Mouse (Mus musculus) intestine, embryonic 14.5 days (tissue): ENCODE results near the gene 4921517D22Rik. TPM values are rescaled to one million over a fixed set of nuclear protein-coding genes. Genes with fewer than 3 reads are reported as not detected.

Experiments used
- ATAC-seq: fragments of 200-750 bp; cut with Nextera tagmentation; replicated peaks from 2 replicates; pipeline ENCODE4 v1.8.0; 2017; ENCODE audit warnings: low read depth, moderate number of reproducible peaks, moderate TSS enrichment, moderate library complexity; ENCODE audit not compliant: low FRiP score, low TSS enrichment
- DNase-seq: peaks from one replicate; pipeline ENCODE4 v3.0.0-alpha.2; 2018; ENCODE audit warnings: low spot score
- H3K27ac ChIP-seq: fragments of 300-500 bp; sonication (generic); 2 replicates; pipeline ENCODE4 v1.5.1; 2014; ENCODE audit warnings: low read depth, mild to moderate bottlenecking, control low read depth
- H3K27me3 ChIP-seq: fragments of 300-500 bp; sonication (generic); replicated peaks from 2 replicates; pipeline ENCODE4 v1.6.1; 2014; ENCODE audit warnings: low read length, control low read depth; ENCODE audit not compliant: control insufficient read depth, insufficient read depth
- H3K36me3 ChIP-seq: fragments of 300-500 bp; sonication (generic); 2 replicates; pipeline ENCODE4 v1.6.1; 2014; ENCODE audit warnings: low read length, control low read depth; ENCODE audit not compliant: control insufficient read depth, insufficient read depth
- H3K4me1 ChIP-seq: fragments of 300-500 bp; sonication (generic); replicated peaks from 2 replicates; pipeline ENCODE4 v1.6.1; 2014; ENCODE audit warnings: low read length, control low read depth, mixed read lengths; ENCODE audit not compliant: control insufficient read depth, insufficient read depth
- H3K4me2 ChIP-seq: fragments of 300-500 bp; sonication (generic); 2 replicates; pipeline ENCODE4 v1.6.1; 2014; ENCODE audit warnings: low read length
- H3K4me3 ChIP-seq: fragments of 300-500 bp; sonication (generic); 2 replicates; pipeline ENCODE4 v1.5.1; 2014; ENCODE audit warnings: low read depth, low read length, control low read depth, mixed read lengths
- H3K9ac ChIP-seq: fragments of 300-500 bp; sonication (generic); 2 replicates; pipeline ENCODE4 v1.6.1; 2014; ENCODE audit warnings: mild to moderate bottlenecking, low read length
- H3K9me3 ChIP-seq: fragments of 300-500 bp; sonication (generic); 2 replicates; pipeline ENCODE4 v1.6.1; 2016; ENCODE audit warnings: low read length, control low read depth; ENCODE audit not compliant: control insufficient read depth
- WGBS: fragments of 180-500 bp; shearing (Covaris S2); extraction: QIAGEN DNeasy Blood & Tissue Kit; methylation state at CpG from one replicate; pipeline ENCODE4 v1.1.7; 2014; 5-methylcytosine and 5-hydroxymethylcytosine counted together
- polyA plus RNA-seq: library from polyadenylated mRNA; unstranded; fragments of >200 nt; fragmentation: Nextera tagmentation; extraction: Ambion mirVana; gene quantifications from 2 replicates; pipeline ENCODE4 v1.2.1, GENCODE M21; 2014

4921517D22Rik gene
- polyA plus RNA-seq, 1 experiment from 2014 or later: not detected

GRCm38 (mm10) chr13:59688338-59688770 lies 5.6 kb downstream of the 4921517D22Rik start:
- no peak overlapping the region for H3K4me3 ChIP-seq
- no peak overlapping the region for H3K4me2 ChIP-seq
- H3K4me1 ChIP-seq: no peaks in the 10 kb centered on the region
- H3K27ac ChIP-seq: no peak overlapping the region
- H3K9ac ChIP-seq: no peak overlapping the region
- H3K9me3 ChIP-seq: no peaks in the 10 kb centered on the region
- DNase-seq (no peak), ATAC-seq (no peak)
- H3K36me3 ChIP-seq: no peaks in the 10 kb centered on the region
- 67% methylated on average over 13 of the region's 13 CpGs for WGBS
- no peaks in the 10 kb centered on the region for H3K27me3 ChIP-seq

DNA sequence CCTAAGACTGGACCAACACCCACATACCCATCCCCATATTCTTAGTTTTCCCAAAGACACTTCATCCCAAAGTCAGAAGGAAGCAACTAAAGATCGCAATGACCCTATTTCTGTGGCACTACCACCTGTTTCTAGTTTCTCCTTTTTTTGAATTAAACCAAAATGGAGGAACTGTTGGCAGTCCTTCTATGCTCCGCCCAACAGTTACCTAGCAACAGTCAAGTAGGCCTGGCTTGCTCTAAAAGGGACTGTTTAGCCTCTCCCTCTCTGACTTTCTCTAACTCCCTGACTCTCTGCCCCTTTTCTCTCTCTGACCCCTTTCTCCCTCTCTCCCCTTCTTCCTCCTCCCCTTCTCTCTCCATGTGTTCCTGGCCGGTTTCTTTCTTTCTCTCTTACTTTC lies 8.7 kb downstream of the 4921517D22Rik start:
- ATAC-seq: no peak
- DNase-seq: no peak
- Histone ChIP-seq H3K9ac (no peak overlapping the region), H3K4me2 (no peak overlapping the region), H3K4me1 (no peaks in the 10 kb centered on the region), H3K9me3 (no peaks in the 10 kb centered on the region), H3K4me3 (no peak overlapping the region), H3K36me3 (no peaks in the 10 kb centered on the region), H3K27ac (no peak overlapping the region), H3K27me3 (no peaks in the 10 kb centered on the region)
- WGBS: 81% methylated on average over 3 of the region's 3 CpGs

DNA sequence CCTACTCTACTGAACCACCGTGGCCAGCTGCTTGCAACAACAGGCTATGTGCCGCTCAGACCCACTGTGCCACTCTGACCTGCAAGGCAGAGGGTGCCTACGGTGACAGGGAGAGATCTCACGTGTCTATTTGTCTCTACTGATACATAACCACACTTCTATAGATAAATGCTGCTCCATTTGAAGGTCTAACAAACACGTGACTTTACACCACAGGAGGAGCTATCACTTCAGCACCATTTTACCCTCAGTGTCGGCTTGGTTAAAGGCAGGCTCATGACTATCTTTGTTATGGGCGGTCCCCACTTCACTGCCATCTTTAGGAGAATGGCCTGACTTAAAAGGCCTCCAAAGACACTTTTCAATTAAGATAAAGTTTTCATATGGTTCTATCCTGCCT lies 11.3 kb downstream of the 4921517D22Rik start:
- H3K9me3 ChIP-seq: no peaks in the 10 kb centered on the region
- no peak overlapping the region for H3K9ac ChIP-seq
- no peaks in the 10 kb centered on the region for H3K36me3 ChIP-seq
- no peaks in the 10 kb centered on the region for H3K27me3 ChIP-seq
- no peak for ATAC-seq
- H3K4me3 ChIP-seq: no peak overlapping the region
- WGBS: 20% methylated on average over 7 of the region's 7 CpGs
- no peak overlapping the region for H3K4me2 ChIP-seq
- peak; percentile 62 for DNase-seq
- no peaks in the 10 kb centered on the region for H3K4me1 ChIP-seq
- no peak overlapping the region for H3K27ac ChIP-seq

GRCm38 (mm10) chr13:59679908-59680307 lies 14.0 kb downstream of the 4921517D22Rik start:
- no peaks in the 10 kb centered on the region for H3K36me3 ChIP-seq
- ATAC-seq (no peak), DNase-seq (no peak)
- WGBS: 55% methylated on average over 4 of the region's 4 CpGs
- H3K9ac ChIP-seq: no peak overlapping the region
- no peaks in the 10 kb centered on the region for H3K9me3 ChIP-seq
- no peaks in the 10 kb centered on the region for H3K27me3 ChIP-seq
- no peaks in the 10 kb centered on the region for H3K4me1 ChIP-seq
- H3K4me3 ChIP-seq: no peak overlapping the region
- H3K4me2 ChIP-seq: no peak overlapping the region
- no peak overlapping the region for H3K27ac ChIP-seq

GRCm38 (mm10) chr13:59679306-59679705 lies 14.6 kb downstream of the 4921517D22Rik start:
- H3K9me3 ChIP-seq: no peaks in the 10 kb centered on the region
- ATAC-seq (no peak), DNase-seq (no peak)
- no peak overlapping the region for H3K9ac ChIP-seq
- no peak overlapping the region for H3K27ac ChIP-seq
- H3K27me3 ChIP-seq: no peaks in the 10 kb centered on the region
- no peak overlapping the region for H3K4me2 ChIP-seq
- no peaks in the 10 kb centered on the region for H3K36me3 ChIP-seq
- WGBS: 40% methylated on average over 4 of the region's 4 CpGs
- no peak overlapping the region for H3K4me3 ChIP-seq
- H3K4me1 ChIP-seq: peaks cover 3% of the 10 kb centered on the region

GRCm38 (mm10) chr13:59676316-59677229 lies 17.3 kb downstream of the 4921517D22Rik start:
- H3K36me3 ChIP-seq: no peaks in the 10 kb centered on the region
- 80% methylated on average over 12 of the region's 12 CpGs for WGBS
- no peak overlapping the region for H3K9ac ChIP-seq

DNA sequence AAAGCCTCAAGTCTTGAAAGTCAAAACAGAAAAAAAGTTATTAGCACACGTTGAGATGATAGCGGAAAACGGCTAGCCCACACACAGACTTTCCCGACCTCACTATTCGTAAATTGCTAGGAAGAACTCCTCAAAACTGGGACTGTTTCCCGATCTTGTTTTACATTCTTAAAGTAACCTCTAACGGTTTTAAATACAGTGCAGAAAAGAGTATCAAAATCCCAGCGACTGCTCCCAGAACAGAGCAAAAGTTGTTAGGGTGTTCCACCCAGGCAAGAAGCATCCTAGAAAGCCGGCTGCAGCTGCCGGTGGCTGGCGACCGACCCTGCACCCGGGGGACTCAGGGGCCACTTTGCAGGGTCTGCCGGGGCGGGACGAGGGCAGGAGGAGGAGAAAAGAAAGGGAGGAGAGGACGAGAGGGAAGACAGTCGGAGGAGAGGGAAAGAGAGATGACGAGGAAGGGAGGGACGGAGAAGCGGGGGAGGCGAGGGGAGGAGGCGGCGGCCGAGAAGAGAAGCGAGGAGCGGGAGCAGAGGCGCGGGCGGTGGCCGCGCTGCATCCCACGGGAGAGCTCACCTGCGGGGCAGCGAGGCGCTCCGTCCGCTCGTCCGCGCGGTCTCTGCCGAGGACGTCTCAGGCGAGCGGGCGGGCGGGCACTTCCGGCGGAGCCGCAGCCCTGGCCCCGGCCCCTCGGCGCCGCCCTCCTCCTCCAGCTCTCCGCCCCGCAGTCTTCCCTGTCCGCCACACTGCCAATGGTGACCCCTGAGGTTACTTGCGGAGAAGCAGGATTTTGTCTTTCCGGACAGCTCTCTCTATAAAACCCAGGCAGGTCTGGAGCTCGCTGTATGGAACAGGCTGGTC lies 18.5 kb downstream of the 4921517D22Rik start, which contains the start of gene Golm1:
Golm1 (minus strand) TSS at position 661 of the 861 bp plus-strand sequence.
- Histone ChIP-seq H3K9me3 (no peaks in the 10 kb centered on the region), H3K4me3 (peak within 1 kb of the TSS; percentile 56), H3K4me2 (peak within 1 kb of the TSS; percentile 74), H3K4me1 (peaks cover 13% of the 10 kb centered on the region), H3K27me3 (no peaks in the 10 kb centered on the region), H3K27ac (peak within 1 kb of the TSS; percentile 78), H3K36me3 (no peaks in the 10 kb centered on the region), H3K9ac (peak within 1 kb of the TSS; percentile 72)
- WGBS: 0% methylated on average over 52 of the region's 61 CpGs
- DNase-seq (peak; percentile 82), ATAC-seq (peak; percentile 81)

More at GRCm38 (mm10) chr13:59676316-59677229, 17.3 kb downstream of the 4921517D22Rik start:
- no peak overlapping the region for H3K4me2 ChIP-seq
- no peak overlapping the region for H3K27ac ChIP-seq
- no peak for ATAC-seq
- DNase-seq: no peak
- H3K9me3 ChIP-seq: no peaks in the 10 kb centered on the region
- no peaks in the 10 kb centered on the region for H3K27me3 ChIP-seq
- H3K4me3 ChIP-seq: no peak overlapping the region
- H3K4me1 ChIP-seq: peaks cover 13% of the 10 kb centered on the region

DNA sequence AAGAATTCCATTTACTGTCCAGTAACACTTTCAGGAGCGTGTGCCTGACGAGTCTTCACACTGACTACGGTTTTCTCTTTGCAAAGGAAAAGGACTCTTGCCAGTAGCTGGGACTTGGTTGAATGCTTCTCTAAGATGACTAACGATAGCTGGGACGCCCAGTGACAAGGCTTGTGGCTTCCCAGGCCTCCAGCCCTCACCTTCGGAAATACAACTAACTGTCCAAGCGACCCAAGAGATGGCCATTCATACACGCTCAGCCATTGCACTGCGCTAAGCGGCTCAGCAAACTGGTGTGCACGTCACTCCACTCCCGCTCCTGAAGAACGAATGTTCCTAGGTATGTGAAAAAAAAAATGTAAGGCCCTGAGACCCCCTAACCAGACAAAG lies 19.2 kb downstream of the 4921517D22Rik start:
- Histone ChIP-seq H3K9ac (peak overlapping the region; percentile 72), H3K27me3 (no peaks in the 10 kb centered on the region), H3K9me3 (no peaks in the 10 kb centered on the region), H3K27ac (peak overlapping the region; percentile 78), H3K36me3 (no peaks in the 10 kb centered on the region), H3K4me3 (peak overlapping the region; percentile 56), H3K4me1 (peaks cover 13% of the 10 kb centered on the region), H3K4me2 (peak overlapping the region; percentile 74)
- ATAC-seq (peak; percentile 45; the same call in 1 of the 2 replicates), DNase-seq (peak; percentile 76)
- 2% methylated on average over 13 of the region's 13 CpGs for WGBS
